Mouse (Mus musculus) naive thymus-derived CD4-positive, alpha-beta T cell, adult 2 months (primary cell): ENCODE measurements around the gene Tex13c1.

Experiments used
- DNase-seq: peaks from one replicate; pipeline ENCODE4 v3.0.0-alpha.2; 2011; ENCODE audit warnings: low read depth

The Tex13c1 gene

DNA sequence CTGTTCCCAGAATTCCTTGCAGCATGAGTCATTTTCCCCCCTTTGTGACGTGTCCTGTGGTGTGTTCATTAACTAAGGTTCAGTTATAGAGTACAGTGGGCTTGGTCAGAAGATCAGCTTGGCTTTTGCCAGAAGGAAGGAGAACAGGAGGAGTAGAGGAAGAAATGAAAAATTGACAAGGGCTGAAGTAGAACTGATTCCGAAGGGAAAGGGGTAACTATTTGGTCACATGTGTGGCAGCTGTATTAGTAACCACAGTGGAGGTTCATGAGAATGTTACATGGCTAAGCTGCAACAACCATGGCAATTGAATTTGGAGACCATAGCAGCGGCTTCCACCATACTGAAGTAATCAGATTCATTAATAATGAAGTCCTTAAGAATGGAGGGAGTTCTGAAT is at the start of gene Tex13c1:
Gene Tex13c1 (plus strand): TSS at position 301 of the 400 bp plus-strand sequence.
- no peak for DNase-seq
